Mouse (Mus musculus) erythroblast, embryonic 14.5 days (primary cell): ENCODE data around the gene Pramel7. TPM values are rescaled to one million over a fixed set of nuclear protein-coding genes. Genes with fewer than 3 reads are reported as not detected.

ENCODE experiments used
- H3K27me3 ChIP-seq: 2 replicates; pipeline ENCODE4 v1.6.1; 2012; ENCODE audit warnings: inconsistent platforms; ENCODE audit not compliant: control insufficient read depth
- H3K36me3 ChIP-seq: 2 replicates; pipeline ENCODE4 v1.6.1; 2012; ENCODE audit warnings: mild to moderate bottlenecking, inconsistent platforms; ENCODE audit not compliant: control insufficient read depth
- H3K4me1 ChIP-seq: 2 replicates; pipeline ENCODE4 v1.6.1; 2012; ENCODE audit warnings: inconsistent platforms; ENCODE audit not compliant: control insufficient read depth
- H3K4me3 ChIP-seq: replicated peaks from 2 replicates; pipeline ENCODE3; 2012; ENCODE audit warnings: moderate library complexity, mild to moderate bottlenecking, inconsistent platforms
- H3K9me3 ChIP-seq: 2 replicates; pipeline ENCODE4 v1.6.1; 2012; ENCODE audit warnings: low read length, inconsistent platforms, mixed read lengths; ENCODE audit not compliant: control insufficient read depth
- GATA1 ChIP-seq: IDR thresholded peaks from 2 replicates; pipeline ENCODE4 v1.6.1; 2012; ENCODE audit warnings: low read length, inconsistent platforms, mixed read lengths
- TAL1 ChIP-seq: IDR thresholded peaks from 3 replicates; pipeline ENCODE4 v1.6.1; 2012; ENCODE audit warnings: low read length, inconsistent platforms, mixed read lengths
- polyA plus RNA-seq: library from polyadenylated mRNA; stranded (reverse); fragments of >175 nt; gene quantifications from 2 replicates; pipeline ENCODE4 v1.2.3, GENCODE M21; 2012

The Pramel7 gene
- polyA plus RNA-seq, 1 experiment: not detected

DNA sequence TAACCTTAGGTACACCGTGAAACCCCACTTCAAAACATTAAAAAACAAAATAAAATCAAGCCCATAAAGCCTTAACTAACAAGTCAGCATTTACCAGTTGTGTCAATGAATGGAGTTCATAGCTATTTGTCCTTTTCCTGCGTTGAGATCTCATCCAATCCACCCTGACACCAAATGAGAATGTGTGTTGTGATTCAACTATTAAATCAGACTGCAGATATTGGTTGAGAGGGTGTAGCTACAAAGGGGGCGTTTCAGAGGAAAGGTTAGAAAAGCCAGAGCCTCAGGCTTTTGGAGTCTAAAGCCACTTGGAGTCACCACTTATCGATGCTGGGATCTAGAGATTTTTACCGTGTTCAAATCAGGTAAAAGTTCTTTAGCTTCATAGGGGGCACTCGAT lies 9.4 kb upstream of the Pramel7 start, which contains the start of gene Pramel6:
Pramel6 (plus strand) TSS at position 301 of the 400 bp plus-strand sequence.
- Histone ChIP-seq H3K27me3 (no peaks in the 10 kb centered on the region), H3K36me3 (no peaks in the 10 kb centered on the region), H3K4me3 (no peak within 1 kb of the TSS), H3K9me3 (peaks cover 17% of the 10 kb centered on the region), H3K4me1 (no peaks in the 10 kb centered on the region)
- no peak for TF ChIP-seq GATA1

DNA sequence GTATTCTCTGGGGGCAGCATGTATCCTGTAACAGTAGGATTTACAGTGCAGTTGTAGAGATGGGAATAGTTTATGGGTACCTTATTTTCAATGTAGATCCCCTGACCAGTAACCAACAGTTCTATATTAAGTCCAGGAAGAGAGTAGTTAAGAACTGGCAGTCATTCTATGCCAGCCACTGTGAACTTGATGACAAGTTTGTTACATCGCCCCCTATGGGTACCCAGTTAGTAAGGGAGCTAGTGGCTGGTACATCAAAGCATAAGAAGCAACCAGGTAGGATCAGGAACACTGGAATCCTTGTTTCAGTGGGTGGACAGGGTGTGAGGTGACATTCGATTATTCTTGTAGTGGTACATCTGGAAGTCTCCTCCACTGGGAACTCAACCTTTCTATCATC lies 14.6 kb downstream of the Pramel7 start:
- Histone ChIP-seq H3K4me1 (no peaks in the 10 kb centered on the region), H3K9me3 (peaks cover 12% of the 10 kb centered on the region), H3K36me3 (no peaks in the 10 kb centered on the region), H3K27me3 (no peaks in the 10 kb centered on the region), H3K4me3 (no peak overlapping the region)
- TF ChIP-seq TAL1: no peak
- no peak for TF ChIP-seq GATA1

DNA sequence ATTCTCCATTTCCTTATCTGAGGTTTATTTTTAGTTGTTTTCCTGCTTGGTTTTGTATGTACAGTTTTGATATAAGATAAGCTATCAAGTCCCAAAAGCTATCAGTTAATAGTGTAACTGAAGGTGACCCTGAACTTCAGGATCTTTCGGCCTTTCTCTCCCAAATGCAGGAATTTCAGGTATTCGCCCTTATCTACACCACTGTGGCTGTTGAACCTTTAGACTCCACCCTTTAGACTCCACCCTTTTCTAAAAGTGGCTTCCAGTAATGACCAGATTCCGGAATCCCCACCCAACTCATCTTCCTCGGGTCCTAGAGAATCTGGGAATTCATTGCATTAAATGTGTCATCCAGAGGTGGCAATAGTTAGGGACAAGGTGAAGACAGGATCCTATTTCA lies 15.7 kb downstream of the Pramel7 start:
- TF ChIP-seq GATA1: no peak
- TF ChIP-seq TAL1: no peak
- H3K36me3 ChIP-seq: no peaks in the 10 kb centered on the region

DNA sequence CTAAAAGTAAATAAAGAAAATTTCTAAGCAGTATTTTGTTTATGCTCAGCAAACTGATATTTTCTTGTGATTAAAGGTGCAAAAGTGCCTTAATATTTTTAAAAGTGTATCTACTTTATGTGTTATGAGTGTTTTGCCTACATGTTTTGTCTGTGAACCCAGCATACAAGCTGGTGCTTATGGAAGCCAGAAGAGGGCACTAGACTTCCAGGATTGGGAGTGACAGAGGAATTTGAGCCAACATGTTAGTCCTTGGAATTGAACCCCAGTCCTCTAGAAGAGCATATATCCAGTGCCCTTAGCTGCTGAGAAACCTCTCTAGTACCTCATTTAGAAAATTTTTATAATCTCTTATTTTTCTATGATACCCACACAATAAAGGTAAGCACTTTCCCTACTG lies 16.7 kb downstream of the Pramel7 start:
- Histone ChIP-seq H3K27me3 (no peaks in the 10 kb centered on the region), H3K4me1 (no peaks in the 10 kb centered on the region)
- TF ChIP-seq GATA1 (no peak), TAL1 (no peak)

More for the DNA sequence above, 15.7 kb downstream of the Pramel7 start:
- Histone ChIP-seq H3K9me3 (peaks cover 12% of the 10 kb centered on the region), H3K27me3 (no peaks in the 10 kb centered on the region), H3K4me1 (no peaks in the 10 kb centered on the region), H3K4me3 (no peak overlapping the region)

DNA sequence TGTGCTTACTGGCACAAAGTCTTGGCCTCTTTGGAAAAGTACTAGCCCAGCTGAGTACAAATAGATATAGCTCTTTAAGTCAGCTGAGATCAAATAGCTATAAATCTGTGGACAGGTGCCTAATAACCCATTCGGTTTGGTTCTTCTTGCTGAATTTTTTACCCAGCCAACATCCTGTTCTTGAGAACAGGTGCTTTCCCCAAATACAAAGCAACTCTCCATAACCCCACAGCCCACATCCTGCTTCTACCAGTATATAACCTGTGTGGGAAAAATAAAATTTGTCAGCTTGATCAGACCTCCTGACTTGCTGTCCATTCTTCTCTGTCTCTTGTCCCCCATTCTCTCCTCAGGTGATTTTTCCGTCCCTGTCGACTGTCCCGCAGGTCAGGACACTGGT lies 35.1 kb downstream of the Pramel7 start:
- Histone ChIP-seq H3K4me3 (no peak overlapping the region), H3K27me3 (no peaks in the 10 kb centered on the region), H3K9me3 (no peaks in the 10 kb centered on the region; the same call in 1 of the 2 replicates), H3K36me3 (no peaks in the 10 kb centered on the region), H3K4me1 (no peaks in the 10 kb centered on the region)
- TF ChIP-seq GATA1: no peak
- no peak for TF ChIP-seq TAL1

More for the DNA sequence above, 16.7 kb downstream of the Pramel7 start:
- Histone ChIP-seq H3K9me3 (peaks cover 9% of the 10 kb centered on the region), H3K36me3 (no peaks in the 10 kb centered on the region), H3K4me3 (no peak overlapping the region)

DNA sequence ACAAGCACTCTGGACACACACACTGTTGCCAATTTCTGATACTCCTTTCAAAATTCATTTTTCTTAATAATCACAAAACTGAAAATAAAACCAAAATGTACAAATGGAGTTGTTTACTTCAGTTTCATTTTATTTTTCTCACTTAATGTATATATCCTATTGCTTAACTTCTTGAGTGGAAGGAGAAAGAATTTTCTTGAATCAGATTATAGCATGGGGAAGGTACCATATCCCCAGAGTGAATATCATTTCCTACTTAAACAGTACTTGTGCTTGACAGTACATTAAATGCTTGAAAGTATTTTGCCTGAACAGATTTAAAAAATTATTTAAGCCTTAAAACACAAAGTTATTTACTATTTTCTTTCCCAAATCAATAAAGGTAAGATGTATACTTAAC lies 43.2 kb downstream of the Pramel7 start, which contains the start of gene Olfr1126:
Olfr1126 (plus strand) TSS at position 301 of the 400 bp plus-strand sequence.
- no peaks in the 10 kb centered on the region for H3K9me3 ChIP-seq
- H3K36me3 ChIP-seq: no peaks in the 10 kb centered on the region
- TF ChIP-seq GATA1 (no peak), TAL1 (no peak)
- no peaks in the 10 kb centered on the region for H3K4me1 ChIP-seq
- H3K27me3 ChIP-seq: no peaks in the 10 kb centered on the region
- H3K4me3 ChIP-seq: no peak within 1 kb of the TSS

Other genes starting within 250 kb of the Pramel7 start
- not detected in 2 replicates for gene Olfr1115, start 249.1 kb downstream of the Pramel7 start, polyA plus RNA-seq
- gene Olfr1116, start 229.6 kb downstream of the Pramel7 start, polyA plus RNA-seq: under 0.01 TPM in 1 of 2 replicates, not detected in the other
- not detected in 2 replicates for gene Olfr1118, start 189.5 kb downstream of the Pramel7 start, polyA plus RNA-seq
- not detected in 2 replicates for gene Olfr1120, start 142.3 kb downstream of the Pramel7 start, polyA plus RNA-seq
- 0.04 TPM in 1 of 2 replicates, not detected in the other for gene Olfr1121, start 127.2 kb downstream of the Pramel7 start, polyA plus RNA-seq
- not detected in 2 replicates for gene Olfr1122, start 111.2 kb downstream of the Pramel7 start, polyA plus RNA-seq
- not detected in 2 replicates for gene Olfr1123, start 80.5 kb downstream of the Pramel7 start, polyA plus RNA-seq
- not detected in 2 replicates for gene Olfr1124, start 66.8 kb downstream of the Pramel7 start, polyA plus RNA-seq
- not detected in 2 replicates for gene Olfr1126, start 43.1 kb downstream of the Pramel7 start, polyA plus RNA-seq
- not detected in 2 replicates for gene Pramel6, start 9.5 kb upstream of the Pramel7 start, polyA plus RNA-seq
- not detected in 2 replicates for gene Olfr153, start 34.7 kb upstream of the Pramel7 start, polyA plus RNA-seq
- gene Olfr1128, start 48.4 kb upstream of the Pramel7 start, polyA plus RNA-seq: 0.09 TPM in 1 of 2 replicates, not detected in the other
- not detected in 2 replicates for gene Olfr1129, start 76.8 kb upstream of the Pramel7 start, polyA plus RNA-seq
- gene Olfr1130, start 109.1 kb upstream of the Pramel7 start, polyA plus RNA-seq: not detected in 2 replicates
- not detected in 2 replicates for gene Olfr1131, start 130.0 kb upstream of the Pramel7 start, polyA plus RNA-seq
- gene Olfr1132, start 140.4 kb upstream of the Pramel7 start, polyA plus RNA-seq: not detected in 2 replicates
- not detected in 2 replicates for gene Olfr1133, start 150.3 kb upstream of the Pramel7 start, polyA plus RNA-seq
- gene Olfr1134, start 161.4 kb upstream of the Pramel7 start, polyA plus RNA-seq: not detected in 2 replicates
- gene Olfr1135, start 176.6 kb upstream of the Pramel7 start, polyA plus RNA-seq: not detected in 2 replicates
- gene Olfr1136, start 196.9 kb upstream of the Pramel7 start, polyA plus RNA-seq: not detected in 2 replicates
- not detected in 2 replicates for gene Olfr1137, start 216.1 kb upstream of the Pramel7 start, polyA plus RNA-seq
- gene Olfr1138, start 242.9 kb upstream of the Pramel7 start, polyA plus RNA-seq: not detected in 2 replicates
- not detected in 2 replicates for gene Olfr1140, start 246.7 kb upstream of the Pramel7 start, polyA plus RNA-seq